Mouse (Mus musculus): ENCODE measurements around the gene Eef1a2. TPM values are rescaled to one million over a fixed set of nuclear protein-coding genes. Genes with fewer than 3 reads are reported as not detected.

Gene Eef1a2
- polyA plus RNA-seq, 1 experiment from 2014 or later: 0.22 TPM

DNA sequence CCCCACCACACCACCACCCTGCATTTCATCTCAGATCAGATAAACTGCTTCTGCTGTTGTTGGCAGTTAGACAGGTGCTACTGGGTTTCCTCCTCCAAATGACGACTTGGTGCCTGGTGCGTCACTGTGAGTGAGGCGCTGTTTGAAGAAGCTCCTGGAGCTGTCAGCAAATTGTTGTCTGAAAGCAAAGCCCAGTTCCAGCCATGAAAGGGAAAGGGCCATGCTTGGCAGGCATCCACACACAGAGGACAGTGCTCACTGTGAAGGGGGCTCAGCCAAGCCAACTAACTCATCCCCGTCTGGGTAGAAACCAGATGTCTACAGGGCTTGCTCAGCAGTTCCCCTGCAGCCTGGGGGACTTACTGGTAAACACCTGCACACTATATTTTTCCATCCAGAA is 27.9 kb downstream of the Eef1a2 start:
- Histone ChIP-seq H3K27me3 (peaks cover 23% of the 10 kb centered on the region), H3K27ac (no peak overlapping the region), H3K4me3 (no peak overlapping the region), H3K4me2 (replicated peaks) (no peak overlapping the region), H3K9ac (no peak overlapping the region), H3K9me3 (no peaks in the 10 kb centered on the region; the same call in 1 of the 2 replicates), H3K36me3 (no peaks in the 10 kb centered on the region), H3K4me1 (0 out of 2 replicates have a peak, but pooled peaks cover under 1% of the 10 kb centered on the region)
- WGBS: 89% methylated on average over 4 of the region's 4 CpGs
- ATAC-seq (ENCODE audit: insufficient number of reproducible peaks, insufficient read depth, low FRiP score, low TSS enrichment): no peak

DNA sequence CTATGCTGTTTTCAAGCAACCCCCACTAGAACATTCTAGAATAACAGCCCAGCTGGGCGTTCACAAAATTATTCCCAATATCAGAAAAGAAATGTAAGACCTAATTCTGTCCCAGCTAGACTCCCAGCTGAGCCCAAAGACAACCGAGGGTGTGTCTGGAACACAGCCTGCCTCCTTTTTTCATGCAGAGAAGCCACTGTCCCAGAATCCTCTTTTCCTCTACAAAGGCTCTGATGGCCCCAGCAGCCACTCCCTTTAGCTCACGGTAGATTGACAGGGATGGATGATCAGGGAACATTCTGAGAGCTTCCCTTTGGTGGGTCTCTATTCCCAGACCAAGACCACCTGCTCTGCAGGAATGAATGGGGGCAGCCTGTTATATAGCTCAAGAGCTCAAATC is 29.0 kb downstream of the Eef1a2 start:
- peaks cover 14% of the 10 kb centered on the region; the same call in 1 of the 2 replicates for H3K27me3 ChIP-seq
- no peaks in the 10 kb centered on the region for H3K36me3 ChIP-seq
- no peak overlapping the region for H3K4me2 ChIP-seq (replicated peaks)
- H3K4me3 ChIP-seq: no peak overlapping the region
- ATAC-seq (ENCODE audit: insufficient number of reproducible peaks, insufficient read depth, low FRiP score, low TSS enrichment): no peak
- 39% methylated on average over 3 of the region's 3 CpGs for WGBS
- H3K9ac ChIP-seq: no peak overlapping the region
- no peak overlapping the region for H3K27ac ChIP-seq
- no peaks in the 10 kb centered on the region for H3K4me1 ChIP-seq
- no peaks in the 10 kb centered on the region for H3K9me3 ChIP-seq

DNA sequence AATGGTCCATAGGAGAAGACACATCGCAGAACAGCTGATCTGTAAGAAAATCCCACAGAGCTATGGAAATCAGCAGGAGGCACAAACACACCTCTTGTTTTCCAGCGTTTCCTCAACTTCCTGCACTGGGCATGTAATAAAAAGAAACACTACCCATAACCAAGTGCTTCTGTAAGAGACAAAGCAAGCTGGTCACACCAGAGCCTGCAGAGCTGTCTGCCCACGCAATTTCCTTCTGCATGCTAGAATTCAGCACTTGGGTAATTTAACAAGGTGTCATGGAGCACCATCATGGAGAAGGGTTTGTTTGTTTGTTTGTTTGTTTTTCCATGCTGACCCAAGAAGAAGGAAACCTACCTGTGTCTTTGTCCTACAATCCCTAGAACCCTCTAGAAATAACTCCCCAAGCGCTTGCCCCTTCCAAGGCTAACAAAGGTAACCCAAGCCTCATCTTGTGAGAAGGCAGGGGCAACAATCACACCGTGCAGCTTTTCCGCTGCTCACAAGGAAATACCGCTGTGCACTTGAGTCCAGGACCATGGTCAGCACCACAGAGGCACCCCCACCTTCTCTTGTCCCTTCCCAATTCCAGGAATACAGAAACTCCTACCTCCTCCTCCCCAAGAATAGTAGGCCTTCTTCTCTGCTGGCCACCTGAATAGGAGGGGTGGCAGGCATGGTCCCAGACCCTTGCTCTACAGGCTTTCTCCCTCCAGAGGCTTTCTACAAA is 30.9 kb downstream of the Eef1a2 start:
- no peaks in the 10 kb centered on the region for H3K9me3 ChIP-seq
- no peak for ATAC-seq (ENCODE audit: insufficient number of reproducible peaks, insufficient read depth, low FRiP score, low TSS enrichment)
- no peaks in the 10 kb centered on the region for H3K36me3 ChIP-seq
- H3K4me1 ChIP-seq: no peaks in the 10 kb centered on the region
- H3K4me3 ChIP-seq: no peak overlapping the region
- no peak overlapping the region for H3K9ac ChIP-seq
- H3K27me3 ChIP-seq: 0 out of 2 replicates have a peak, but pooled peaks cover 3% of the 10 kb centered on the region
- WGBS: 47% methylated on average over 7 of the region's 7 CpGs
- no peak overlapping the region for H3K27ac ChIP-seq
- no peak overlapping the region for H3K4me2 ChIP-seq (replicated peaks)

DNA sequence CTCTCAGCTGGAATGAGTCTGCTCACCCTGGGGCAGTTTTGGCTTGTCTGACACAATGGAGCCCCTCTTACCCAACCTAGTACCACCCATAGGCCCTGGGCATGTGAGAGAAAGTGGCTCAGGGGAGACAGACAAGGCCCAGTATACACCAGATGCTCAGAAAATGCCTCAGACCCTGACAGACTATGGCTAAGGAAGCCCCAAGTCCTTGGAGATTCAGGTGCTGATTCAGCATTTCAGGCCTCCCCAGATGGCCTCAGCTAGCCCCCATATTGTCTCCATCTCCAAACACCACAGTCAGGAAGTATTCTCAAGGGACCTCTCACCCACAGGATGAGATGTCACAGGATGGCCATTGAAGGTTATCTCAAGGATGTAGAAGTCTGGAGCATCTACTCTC is 34.2 kb downstream of the Eef1a2 start:
- no peak overlapping the region for H3K4me2 ChIP-seq (replicated peaks)
- 0 out of 2 replicates have a peak, but pooled peaks cover 6% of the 10 kb centered on the region for H3K27me3 ChIP-seq
- H3K27ac ChIP-seq: no peak overlapping the region
- H3K9me3 ChIP-seq: no peaks in the 10 kb centered on the region
- H3K4me3 ChIP-seq: no peak overlapping the region
- ATAC-seq (ENCODE audit: insufficient number of reproducible peaks, insufficient read depth, low FRiP score, low TSS enrichment): no peak
- no peaks in the 10 kb centered on the region for H3K36me3 ChIP-seq
- no peaks in the 10 kb centered on the region for H3K4me1 ChIP-seq
- H3K9ac ChIP-seq: no peak overlapping the region

DNA sequence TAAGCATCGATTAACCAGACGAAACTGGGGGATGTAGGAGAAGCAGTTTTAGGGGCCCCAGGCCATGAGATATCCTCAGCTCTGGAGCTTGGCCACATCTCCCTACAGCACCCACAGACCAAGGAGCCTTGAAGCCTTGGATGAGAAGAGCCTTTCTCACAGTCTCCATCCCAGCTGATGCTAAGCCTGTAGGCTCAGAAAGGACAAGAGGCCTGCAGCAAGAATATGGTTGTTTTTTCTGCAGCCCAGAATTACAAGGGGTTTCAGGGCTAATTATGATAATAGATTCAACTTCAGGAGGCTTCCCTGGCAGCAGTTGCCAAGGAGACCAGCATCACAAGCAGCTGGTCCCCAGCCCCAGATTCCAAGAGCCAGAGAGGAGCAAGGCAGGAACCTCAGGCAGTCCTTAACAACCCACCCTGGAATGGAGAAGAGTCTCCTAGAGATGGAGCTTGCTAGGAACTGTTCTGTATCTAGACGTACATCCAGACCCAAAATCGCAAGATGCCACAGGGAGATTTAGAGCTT is 35.8 kb downstream of the Eef1a2 start:
- 84% methylated on average over 4 of the region's 4 CpGs for WGBS
- no peak overlapping the region for H3K27ac ChIP-seq
- H3K36me3 ChIP-seq: no peaks in the 10 kb centered on the region
- no peaks in the 10 kb centered on the region for H3K4me1 ChIP-seq
- H3K9me3 ChIP-seq: no peaks in the 10 kb centered on the region
- H3K9ac ChIP-seq: no peak overlapping the region
- no peak overlapping the region for H3K4me2 ChIP-seq (replicated peaks)
- 0 out of 2 replicates have a peak, but pooled peaks cover 6% of the 10 kb centered on the region for H3K27me3 ChIP-seq
- H3K4me3 ChIP-seq: no peak overlapping the region
- ATAC-seq (ENCODE audit: insufficient number of reproducible peaks, insufficient read depth, low FRiP score, low TSS enrichment): no peak

DNA sequence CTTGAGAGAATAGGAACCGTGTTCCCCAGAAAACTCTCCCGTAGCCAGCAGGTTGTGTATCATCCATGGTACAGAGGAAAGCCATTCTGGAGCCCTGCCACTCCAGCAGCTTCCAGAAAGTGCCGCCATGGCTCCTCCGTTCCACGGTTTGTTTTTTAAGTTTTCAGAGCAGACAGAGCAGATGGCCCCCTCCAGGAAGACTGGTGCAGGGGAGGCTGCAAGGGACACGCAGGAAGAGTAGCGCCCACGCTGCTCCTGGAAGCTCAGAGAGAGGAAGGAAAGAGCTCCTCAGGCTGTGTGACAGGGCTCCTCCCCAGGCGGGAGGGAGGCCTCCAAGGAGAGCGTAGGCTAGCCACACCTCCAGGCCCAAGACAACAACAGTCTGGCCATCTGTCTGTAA is 36.9 kb downstream of the Eef1a2 start:
- no peak for ATAC-seq (ENCODE audit: insufficient number of reproducible peaks, insufficient read depth, low FRiP score, low TSS enrichment)

DNA sequence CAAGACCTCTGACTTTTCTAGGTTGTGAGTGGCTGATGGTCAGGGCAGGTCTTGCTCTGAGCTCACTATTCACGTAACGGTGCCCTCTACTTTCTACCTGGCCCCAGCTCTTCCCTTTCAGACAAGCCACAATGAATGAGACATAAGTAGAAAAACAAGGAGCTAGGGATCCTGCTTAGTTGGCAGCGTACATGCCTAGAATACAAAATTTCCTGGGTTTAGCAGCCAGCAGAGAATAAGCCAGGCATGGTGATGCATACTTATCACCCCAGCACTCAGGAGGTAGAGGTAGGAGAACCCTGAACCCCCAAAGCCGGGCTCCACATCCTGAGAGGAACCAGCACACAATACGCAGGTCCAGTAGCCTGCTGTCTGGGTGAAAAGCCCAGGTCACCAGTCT is 40.4 kb downstream of the Eef1a2 start:
- 79% methylated on average over 5 of the region's 5 CpGs for WGBS

More for the DNA sequence above, 36.9 kb downstream of the Eef1a2 start:
- Histone ChIP-seq H3K9me3 (no peaks in the 10 kb centered on the region), H3K4me3 (no peak overlapping the region), H3K4me1 (no peaks in the 10 kb centered on the region), H3K36me3 (no peaks in the 10 kb centered on the region), H3K27me3 (0 out of 2 replicates have a peak, but pooled peaks cover 6% of the 10 kb centered on the region), H3K27ac (no peak overlapping the region), H3K9ac (no peak overlapping the region), H3K4me2 (replicated peaks) (no peak overlapping the region)
- 27% methylated on average over 10 of the region's 10 CpGs for WGBS

DNA sequence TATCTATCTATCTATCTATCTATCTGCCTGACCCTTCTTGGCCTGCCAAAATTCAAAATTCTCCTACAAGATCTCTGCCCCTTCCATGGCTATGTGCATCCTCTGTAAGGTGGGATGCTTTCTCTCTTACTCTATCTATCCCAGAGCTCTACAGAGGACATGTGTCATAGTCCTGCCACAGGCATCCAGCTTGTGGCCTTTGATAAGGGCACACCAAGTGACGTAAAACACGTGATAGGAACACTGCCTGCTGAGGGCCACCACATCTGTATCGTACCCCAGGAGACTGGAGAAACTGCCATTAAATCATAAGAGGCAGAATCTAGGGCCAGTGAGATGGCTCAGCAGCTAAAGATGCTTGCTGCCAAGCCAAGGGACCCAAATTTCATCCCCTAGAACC is 41.4 kb downstream of the Eef1a2 start:
- Histone ChIP-seq H3K36me3 (no peaks in the 10 kb centered on the region), H3K4me2 (replicated peaks) (no peak overlapping the region), H3K9me3 (no peaks in the 10 kb centered on the region), H3K27me3 (0 out of 2 replicates have a peak, but pooled peaks cover 3% of the 10 kb centered on the region), H3K4me3 (no peak overlapping the region), H3K4me1 (no peaks in the 10 kb centered on the region), H3K9ac (no peak overlapping the region), H3K27ac (no peak overlapping the region)
- 86% methylated on average over 3 of the region's 3 CpGs for WGBS
- ATAC-seq (ENCODE audit: insufficient number of reproducible peaks, insufficient read depth, low FRiP score, low TSS enrichment): no peak

More for the DNA sequence above, 40.4 kb downstream of the Eef1a2 start:
- Histone ChIP-seq H3K36me3 (no peaks in the 10 kb centered on the region), H3K4me1 (no peaks in the 10 kb centered on the region), H3K27me3 (0 out of 2 replicates have a peak, but pooled peaks cover 3% of the 10 kb centered on the region), H3K4me3 (no peak overlapping the region), H3K4me2 (replicated peaks) (no peak overlapping the region), H3K9ac (no peak overlapping the region), H3K9me3 (no peaks in the 10 kb centered on the region), H3K27ac (no peak overlapping the region)
- no peak for ATAC-seq (ENCODE audit: insufficient number of reproducible peaks, insufficient read depth, low FRiP score, low TSS enrichment)

DNA sequence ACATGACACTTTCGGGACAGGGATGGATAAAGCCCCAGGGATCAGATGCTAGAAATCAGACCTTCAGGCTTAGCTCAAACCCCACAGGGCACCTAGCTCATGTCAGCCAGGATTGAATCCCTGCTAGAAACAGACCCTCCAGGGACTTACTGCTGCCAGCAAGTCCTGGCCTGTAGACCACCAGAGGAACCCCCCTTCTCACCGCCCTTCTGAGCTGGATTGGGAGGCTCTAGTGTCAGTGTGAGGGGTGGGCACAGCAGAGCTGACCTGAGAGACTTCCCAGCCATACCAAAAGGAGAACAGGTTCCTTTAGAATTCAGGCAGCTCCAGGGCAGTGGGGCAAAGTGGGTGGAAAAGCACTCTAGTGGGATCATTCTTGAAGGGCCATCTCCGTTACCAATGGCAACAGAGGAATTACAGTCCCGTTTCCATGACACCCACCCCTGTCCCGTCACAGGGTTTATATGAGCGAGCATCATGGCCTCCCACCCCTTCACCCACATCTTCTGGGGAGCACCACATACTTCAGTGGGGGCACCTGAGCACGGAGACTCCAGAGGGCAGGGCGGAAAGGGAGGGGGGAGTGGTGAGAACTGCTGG is 43.0 kb downstream of the Eef1a2 start:
- no peak overlapping the region for H3K27ac ChIP-seq
- H3K4me1 ChIP-seq: no peaks in the 10 kb centered on the region
- no peaks in the 10 kb centered on the region for H3K36me3 ChIP-seq
- ATAC-seq (ENCODE audit: insufficient number of reproducible peaks, insufficient read depth, low FRiP score, low TSS enrichment): no peak
- H3K9me3 ChIP-seq: no peaks in the 10 kb centered on the region
- 78% methylated on average over 8 of the region's 8 CpGs for WGBS
- no peak overlapping the region for H3K4me3 ChIP-seq
- H3K9ac ChIP-seq: no peak overlapping the region
- H3K27me3 ChIP-seq: 0 out of 2 replicates have a peak, but pooled peaks cover 3% of the 10 kb centered on the region
- H3K4me2 ChIP-seq (replicated peaks): no peak overlapping the region

DNA sequence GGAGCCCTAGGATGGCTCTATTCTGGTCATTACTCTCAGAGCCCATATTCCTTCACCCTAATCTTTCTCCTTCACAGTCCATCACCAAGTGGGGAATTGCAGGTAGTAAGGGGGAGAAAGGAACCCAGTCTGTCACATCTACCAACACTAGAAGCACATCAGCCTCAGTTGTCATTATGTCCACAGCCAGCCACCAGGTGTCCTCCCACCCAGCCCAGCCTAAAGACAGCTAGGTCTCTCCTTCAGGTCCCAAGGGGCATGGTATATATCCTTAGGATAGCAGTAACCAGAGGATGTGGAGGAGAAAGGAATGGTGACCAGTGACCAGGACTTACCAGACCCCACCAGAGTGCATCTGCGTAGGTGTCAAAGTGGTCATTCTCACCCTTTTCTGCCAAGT is 45.1 kb downstream of the Eef1a2 start:
- 84% methylated on average over 1 of the region's 1 CpGs for WGBS
- Histone ChIP-seq H3K4me2 (replicated peaks) (no peak overlapping the region), H3K9ac (no peak overlapping the region), H3K27me3 (no peaks in the 10 kb centered on the region), H3K9me3 (no peaks in the 10 kb centered on the region), H3K4me1 (no peaks in the 10 kb centered on the region), H3K27ac (no peak overlapping the region), H3K4me3 (no peak overlapping the region), H3K36me3 (no peaks in the 10 kb centered on the region)
- no peak for ATAC-seq (ENCODE audit: insufficient number of reproducible peaks, insufficient read depth, low FRiP score, low TSS enrichment)

DNA sequence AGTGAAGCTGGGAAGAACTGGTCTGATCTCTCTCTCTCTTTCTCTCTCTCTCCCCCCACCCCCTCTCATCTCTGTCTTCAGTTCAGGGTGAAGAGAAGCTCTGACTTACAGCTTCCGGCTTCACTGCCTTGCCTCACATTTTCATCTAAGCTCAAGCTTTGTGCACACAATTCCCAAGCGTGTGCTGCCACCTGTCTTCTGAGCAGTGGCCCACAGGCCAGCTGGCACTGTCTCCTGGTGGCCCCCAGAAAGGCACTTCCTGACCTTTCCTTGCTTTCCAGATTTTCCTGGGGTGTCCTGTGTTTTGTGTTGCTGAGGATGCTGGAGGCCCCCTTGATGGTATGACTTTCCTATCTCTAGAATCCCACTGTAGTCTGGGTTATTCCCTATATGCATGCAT is 52.7 kb downstream of the Eef1a2 start:
- Histone ChIP-seq H3K36me3 (no peaks in the 10 kb centered on the region), H3K9me3 (no peaks in the 10 kb centered on the region), H3K4me1 (no peaks in the 10 kb centered on the region), H3K27ac (no peak overlapping the region), H3K4me2 (replicated peaks) (no peak overlapping the region), H3K4me3 (no peak overlapping the region), H3K9ac (no peak overlapping the region), H3K27me3 (no peaks in the 10 kb centered on the region)
- 63% methylated on average over 2 of the region's 2 CpGs for WGBS
- ATAC-seq (ENCODE audit: insufficient number of reproducible peaks, insufficient read depth, low FRiP score, low TSS enrichment): no peak

DNA sequence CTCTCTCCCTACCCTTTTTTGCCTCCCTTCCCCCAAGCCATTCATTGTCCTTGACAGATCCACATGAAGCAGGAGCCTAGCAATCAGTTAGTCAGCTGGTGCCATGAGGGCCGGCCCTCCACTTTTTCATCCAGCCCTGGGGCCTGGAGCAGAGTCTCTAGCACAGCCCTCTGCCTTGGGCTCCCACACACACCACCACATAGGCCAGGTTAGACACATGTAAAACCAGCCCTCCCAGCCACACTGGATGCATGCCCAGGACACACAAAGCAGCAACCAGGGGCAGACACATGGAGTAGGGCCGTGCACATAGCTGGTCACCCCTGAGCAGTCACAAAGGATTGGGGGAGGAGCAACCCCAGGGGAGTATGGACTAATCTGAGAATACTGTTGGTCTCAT is 54.7 kb downstream of the Eef1a2 start:
- Histone ChIP-seq H3K27ac (no peak overlapping the region), H3K4me2 (replicated peaks) (no peak overlapping the region), H3K9me3 (no peaks in the 10 kb centered on the region), H3K9ac (no peak overlapping the region), H3K36me3 (no peaks in the 10 kb centered on the region), H3K27me3 (no peaks in the 10 kb centered on the region), H3K4me3 (no peak overlapping the region), H3K4me1 (no peaks in the 10 kb centered on the region)
- no peak for ATAC-seq (ENCODE audit: insufficient number of reproducible peaks, insufficient read depth, low FRiP score, low TSS enrichment)
- WGBS: 37% methylated on average over 2 of the region's 2 CpGs
